Mouse (Mus musculus): ENCODE measurements around the gene Hmg20a. TPM values are rescaled to one million over a fixed set of nuclear protein-coding genes. Genes with fewer than 3 reads are reported as not detected.
"Not testable (repeated sequence)": the region's sequence is repeated elsewhere in the genome, so short reads cannot be mapped to it uniquely, and the experiment has no call there.

Gene Hmg20a
- polyA plus RNA-seq, 1 experiment from 2014 or later: 79.3 TPM

DNA sequence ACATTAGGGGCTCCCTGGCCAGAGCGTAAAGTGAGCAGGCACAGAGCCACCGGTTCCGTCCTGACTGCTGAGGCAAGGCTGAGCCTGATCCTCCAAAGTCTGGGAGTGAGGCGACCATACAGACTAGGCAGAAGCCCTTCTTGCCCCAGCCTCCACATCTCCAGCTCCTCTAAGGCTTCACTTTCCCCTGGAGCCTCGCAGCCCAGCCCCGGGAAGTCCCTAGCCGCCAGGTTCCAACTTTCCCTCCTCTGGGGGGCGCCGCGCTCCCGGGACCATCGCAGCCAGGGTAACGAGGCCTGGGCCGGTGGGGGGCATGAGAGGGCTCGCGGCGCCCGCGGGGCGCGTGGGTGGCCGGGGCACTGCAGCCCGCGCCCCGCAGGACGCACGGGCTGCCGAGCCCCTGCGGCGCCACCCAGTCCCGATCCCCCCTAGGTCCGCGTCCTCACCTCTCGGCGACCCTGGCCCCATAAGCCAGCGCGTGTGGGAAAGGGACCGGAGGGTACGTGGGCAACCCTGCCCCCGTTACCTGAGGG is 928 bp upstream of the Hmg20a start:
- peak overlapping the region; percentile 69 for H3K9ac ChIP-seq
- peak overlapping the region; percentile 71 for H3K4me3 ChIP-seq
- peak; percentile 82 for ATAC-seq (ENCODE audit: low FRiP score, low read depth)
- peaks cover 18% of the 10 kb centered on the region for H3K4me1 ChIP-seq
- H3K4me2 ChIP-seq (replicated peaks): peak overlapping the region; percentile 73
- H3K36me3 ChIP-seq: no peaks in the 10 kb centered on the region
- H3K27ac ChIP-seq: peak overlapping the region; percentile 64
- WGBS: 1% methylated on average over 40 of the region's 40 CpGs
- H3K9me3 ChIP-seq: no peaks in the 10 kb centered on the region
- H3K27me3 ChIP-seq (replicated peaks): no peaks in the 10 kb centered on the region

DNA sequence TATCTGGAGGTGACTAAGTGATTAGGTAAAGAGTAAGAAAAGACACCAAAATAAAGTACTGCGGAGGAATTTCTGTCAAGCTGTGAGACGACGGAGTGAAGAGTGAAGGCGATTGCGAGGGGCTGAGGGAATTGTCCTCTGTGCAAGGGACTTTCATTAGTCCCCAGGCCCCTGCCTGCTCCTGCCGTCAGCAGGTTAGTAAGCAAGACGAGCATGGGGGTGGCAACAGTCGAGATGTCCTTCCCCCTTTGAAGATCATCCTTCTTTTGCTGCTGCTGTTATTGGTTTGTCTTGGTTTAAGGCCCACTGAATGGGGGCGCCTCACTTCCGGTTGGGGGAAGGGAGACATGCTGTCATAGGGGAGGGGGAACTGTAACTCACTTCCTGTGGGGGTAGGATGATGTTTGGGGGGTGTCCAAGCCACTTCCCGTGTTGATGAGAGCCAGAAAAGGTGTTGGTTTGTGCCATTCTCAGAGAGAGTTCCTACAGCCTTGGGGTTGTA is 380 bp downstream of the Hmg20a start:
- peak; percentile 51 for ATAC-seq (ENCODE audit: low FRiP score, low read depth)
- under 1% methylated on average over 11 of the region's 11 CpGs for WGBS
- H3K4me3 ChIP-seq: peak overlapping the region; percentile 71
- H3K27ac ChIP-seq: peak overlapping the region; percentile 90
- no peaks in the 10 kb centered on the region for H3K27me3 ChIP-seq (replicated peaks)
- peak overlapping the region; percentile 73 for H3K4me2 ChIP-seq (replicated peaks)
- no peaks in the 10 kb centered on the region for H3K36me3 ChIP-seq
- H3K9ac ChIP-seq: peak overlapping the region; percentile 70
- peaks cover 18% of the 10 kb centered on the region for H3K4me1 ChIP-seq
- no peaks in the 10 kb centered on the region for H3K9me3 ChIP-seq

DNA sequence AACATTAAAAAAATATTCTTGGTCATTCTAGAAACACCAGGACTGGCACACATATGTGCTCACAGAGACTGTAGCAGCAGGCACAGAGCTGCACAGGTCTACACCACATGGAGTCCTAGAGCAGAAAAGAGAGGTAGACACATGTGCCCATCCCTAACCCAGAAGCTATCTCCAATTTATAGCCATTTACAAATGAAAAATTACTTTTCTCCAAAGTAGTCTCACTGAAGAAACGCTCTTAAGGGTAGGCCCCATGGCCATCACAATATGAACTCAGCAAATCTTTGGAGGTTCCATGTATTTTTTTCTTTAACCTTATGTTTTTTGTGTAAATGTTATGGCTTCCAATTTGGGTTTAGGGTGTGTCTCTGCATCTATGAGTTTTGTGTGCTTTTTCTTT is 1.8 kb downstream of the Hmg20a start:
- Histone ChIP-seq H3K36me3 (no peaks in the 10 kb centered on the region), H3K27me3 (replicated peaks) (no peaks in the 10 kb centered on the region), H3K9me3 (no peaks in the 10 kb centered on the region), H3K27ac (no peak overlapping the region), H3K4me1 (peaks cover 18% of the 10 kb centered on the region), H3K4me2 (replicated peaks) (peak overlapping the region; percentile 17; the same call in 1 of the 2 replicates), H3K9ac (no peak overlapping the region), H3K4me3 (no peak overlapping the region)
- ATAC-seq (ENCODE audit: low FRiP score, low read depth): no peak
- WGBS: 93% methylated on average over 1 of the region's 1 CpGs

DNA sequence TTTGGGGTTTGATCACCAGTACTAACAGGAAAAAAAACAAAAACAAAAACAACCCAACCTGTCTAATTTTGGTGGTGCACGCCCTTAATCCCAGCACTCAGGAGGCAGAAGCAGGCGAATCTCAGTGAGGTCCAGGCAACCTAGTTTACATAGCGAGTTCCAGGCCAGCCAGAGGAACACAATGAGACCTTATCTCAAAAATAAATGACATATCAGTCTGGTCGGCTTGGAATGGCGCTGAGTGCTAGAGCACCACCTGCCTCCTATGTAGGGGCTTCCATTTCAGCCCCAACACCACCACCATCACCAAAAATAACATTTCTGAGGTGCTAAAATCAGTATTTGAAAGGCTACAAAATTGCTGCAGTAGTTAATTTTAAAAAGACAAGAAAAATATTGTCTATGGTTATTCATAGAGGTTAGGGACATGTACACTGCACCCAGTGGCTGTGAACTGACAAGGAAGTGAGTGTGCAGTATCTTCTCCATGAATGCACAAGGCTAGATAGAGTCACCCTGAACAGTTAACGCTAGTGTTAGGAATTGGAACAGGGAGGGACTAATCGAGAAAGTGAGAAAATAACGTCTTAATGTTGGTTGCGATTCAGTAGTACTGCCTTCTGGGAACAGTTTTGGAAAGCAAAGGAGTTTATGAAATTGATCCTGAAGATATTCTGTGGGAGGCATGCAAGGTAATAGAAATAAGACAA is 2.6 kb downstream of the Hmg20a start:
- peaks cover 18% of the 10 kb centered on the region for H3K4me1 ChIP-seq
- no peaks in the 10 kb centered on the region for H3K27me3 ChIP-seq (replicated peaks)
- no peak overlapping the region for H3K27ac ChIP-seq
- H3K4me2 ChIP-seq (replicated peaks): no peak overlapping the region
- no peak for ATAC-seq (ENCODE audit: low FRiP score, low read depth)
- 89% methylated on average over 9 of the region's 9 CpGs for WGBS
- H3K9ac ChIP-seq: no peak overlapping the region
- no peak overlapping the region for H3K4me3 ChIP-seq
- H3K9me3 ChIP-seq: no peaks in the 10 kb centered on the region
- H3K36me3 ChIP-seq: no peaks in the 10 kb centered on the region

DNA sequence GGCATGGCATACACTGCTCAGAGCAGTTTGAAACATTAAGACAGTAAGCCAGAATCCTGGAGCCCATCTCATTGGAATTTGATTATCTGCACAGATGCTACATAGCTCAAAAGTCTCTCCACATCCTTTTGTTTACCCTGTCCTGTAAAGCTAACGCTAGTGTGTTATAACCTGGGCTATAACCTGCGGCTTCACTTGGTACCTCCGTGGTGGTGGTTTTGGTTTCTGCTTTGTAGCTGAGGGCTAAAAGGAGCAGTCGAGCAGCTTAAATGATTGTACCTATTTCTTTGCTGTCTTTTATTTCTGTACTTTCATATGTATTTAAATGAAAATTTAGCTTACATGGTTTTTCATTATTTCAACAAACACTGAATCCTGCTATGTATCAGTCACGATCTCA is 3.6 kb downstream of the Hmg20a start:
- Histone ChIP-seq H3K36me3 (no peaks in the 10 kb centered on the region), H3K4me2 (replicated peaks) (no peak overlapping the region), H3K4me1 (peaks cover 15% of the 10 kb centered on the region), H3K4me3 (no peak overlapping the region), H3K27me3 (replicated peaks) (no peaks in the 10 kb centered on the region), H3K9me3 (no peaks in the 10 kb centered on the region), H3K27ac (no peak overlapping the region), H3K9ac (no peak overlapping the region)
- ATAC-seq (ENCODE audit: low FRiP score, low read depth): no peak
- whole genome bisulfite sequencing: 84% methylated on average over 5 of the region's 5 CpGs

DNA sequence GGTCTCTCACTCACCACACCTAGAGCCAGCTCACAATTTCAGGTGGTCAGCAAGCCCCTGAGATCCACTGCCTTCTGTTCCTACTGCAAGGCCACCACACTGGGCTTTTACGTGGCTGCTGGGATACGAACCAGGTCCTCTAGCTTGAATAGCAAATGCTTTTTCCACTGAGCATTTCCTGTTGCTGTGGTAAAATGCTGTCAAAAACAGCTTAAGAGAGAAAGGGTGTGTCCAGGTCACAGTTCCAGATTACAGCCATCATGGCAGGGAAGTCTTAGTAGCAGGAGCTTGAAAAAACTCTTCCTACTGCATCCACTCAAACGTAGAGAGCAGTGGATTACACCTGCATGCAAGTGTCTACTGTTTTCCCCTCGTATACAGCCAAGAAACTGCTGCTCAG is 6.5 kb downstream of the Hmg20a start:
- WGBS: 89% methylated on average over 4 of the region's 4 CpGs
- H3K9ac ChIP-seq: no peak overlapping the region
- H3K4me1 ChIP-seq: peaks cover 7% of the 10 kb centered on the region; the same call in 1 of the 2 replicates
- no peaks in the 10 kb centered on the region for H3K27me3 ChIP-seq (replicated peaks)
- no peaks in the 10 kb centered on the region for H3K36me3 ChIP-seq
- H3K4me3 ChIP-seq: no peak overlapping the region
- H3K9me3 ChIP-seq: no peaks in the 10 kb centered on the region
- ATAC-seq (ENCODE audit: low FRiP score, low read depth): no peak
- no peak overlapping the region for H3K27ac ChIP-seq
- no peak overlapping the region for H3K4me2 ChIP-seq (replicated peaks)

DNA sequence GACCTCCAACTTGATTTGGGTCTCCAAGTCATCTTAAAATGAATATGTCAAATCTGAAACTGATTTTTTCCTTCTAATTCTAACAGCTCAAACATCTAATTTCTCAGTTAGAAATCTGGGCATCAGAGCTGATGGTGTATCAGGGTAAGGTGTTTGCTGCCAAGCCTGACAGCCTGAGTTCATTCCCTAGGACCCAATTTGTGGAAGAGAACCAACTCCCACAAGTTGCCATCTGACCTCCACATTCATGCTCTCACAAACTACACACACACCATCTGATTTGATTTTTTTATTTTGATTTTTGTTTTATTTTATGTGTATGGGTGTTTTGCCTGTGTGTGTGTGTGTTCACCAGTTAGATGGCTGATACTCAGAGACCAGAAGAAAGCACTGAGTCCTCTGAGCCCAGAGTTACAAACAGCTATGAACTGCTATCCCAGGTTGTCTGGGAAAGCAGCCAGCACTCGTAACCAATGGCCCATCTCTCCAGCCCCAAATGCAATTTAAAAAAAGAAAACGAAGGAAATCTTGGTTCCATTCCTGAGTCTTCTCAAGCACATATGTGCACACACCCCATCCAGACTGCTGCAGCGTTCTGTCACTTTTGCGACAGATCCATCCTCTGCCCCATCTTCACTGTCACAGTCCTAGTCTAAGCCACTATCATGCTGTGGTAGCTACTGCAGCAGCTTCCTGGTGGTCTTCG is 17.6 kb downstream of the Hmg20a start:
- H3K9me3 ChIP-seq: no peaks in the 10 kb centered on the region
- H3K4me3 ChIP-seq: no peak overlapping the region
- H3K4me2 ChIP-seq (replicated peaks): no peak overlapping the region
- H3K27ac ChIP-seq: no peak overlapping the region
- no peaks in the 10 kb centered on the region for H3K4me1 ChIP-seq
- no peaks in the 10 kb centered on the region for H3K36me3 ChIP-seq
- H3K9ac ChIP-seq: no peak overlapping the region
- ATAC-seq (ENCODE audit: low FRiP score, low read depth): no peak
- no peaks in the 10 kb centered on the region for H3K27me3 ChIP-seq (replicated peaks)
- WGBS: 89% methylated on average over 5 of the region's 5 CpGs

DNA sequence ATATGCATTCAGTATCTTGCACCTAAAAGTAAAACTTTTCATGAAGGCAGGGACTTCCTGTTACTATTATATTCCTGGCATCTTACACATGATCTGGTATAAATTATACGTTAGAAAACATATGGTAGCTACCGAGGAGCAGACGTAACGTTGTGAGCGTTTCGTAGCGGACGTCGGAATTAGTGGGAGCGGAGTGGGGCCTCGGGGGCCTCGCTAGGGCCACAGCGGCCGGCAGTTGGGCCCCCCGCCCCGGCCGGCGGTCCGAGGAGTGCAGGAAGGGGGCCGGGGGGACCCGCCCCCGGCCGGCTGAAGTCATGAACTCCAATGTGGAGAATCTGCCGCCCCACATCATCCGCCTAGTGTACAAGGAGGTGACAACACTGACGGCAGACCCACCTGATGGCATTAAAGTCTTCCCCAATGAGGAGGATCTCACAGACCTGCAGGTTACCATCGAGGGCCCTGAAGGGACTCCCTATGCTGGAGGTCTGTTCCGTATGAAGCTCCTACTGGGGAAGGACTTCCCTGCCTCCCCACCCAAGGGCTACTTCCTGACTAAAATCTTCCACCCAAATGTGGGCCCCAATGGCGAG is 19.0 kb downstream of the Hmg20a start:
- not testable (repeated sequence) for ATAC-seq (ENCODE audit: low FRiP score, low read depth); H3K27me3 ChIP-seq (replicated peaks); H3K36me3 ChIP-seq; H3K9ac ChIP-seq; H3K4me3 ChIP-seq; H3K27ac ChIP-seq; H3K9me3 ChIP-seq; H3K4me2 ChIP-seq (replicated peaks); H3K4me1 ChIP-seq
- 89% methylated on average over 23 of the region's 29 CpGs for WGBS

DNA sequence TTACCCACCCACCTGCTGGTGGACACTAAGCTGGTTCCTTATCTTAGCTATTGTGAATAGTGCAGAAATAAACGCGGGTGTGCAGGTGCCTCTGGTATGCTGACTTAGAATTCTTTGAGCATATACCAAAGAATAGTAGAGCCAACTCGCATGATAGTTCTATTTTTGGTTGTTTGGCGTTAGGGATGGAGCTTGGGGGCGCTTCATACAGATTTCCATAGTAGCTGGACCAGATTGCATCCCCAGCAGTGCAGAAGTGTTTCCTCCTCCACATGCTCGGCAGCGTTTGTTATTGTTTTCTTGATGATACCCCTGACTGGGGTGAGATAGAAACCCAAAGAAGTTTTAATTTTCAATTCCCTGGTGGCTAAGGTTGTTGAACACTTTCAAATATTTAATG is 21.3 kb downstream of the Hmg20a start:
- Histone ChIP-seq H3K4me2 (replicated peaks) (no peak overlapping the region), H3K36me3 (no peaks in the 10 kb centered on the region), H3K9ac (no peak overlapping the region), H3K27ac (no peak overlapping the region), H3K9me3 (no peaks in the 10 kb centered on the region), H3K4me1 (no peaks in the 10 kb centered on the region), H3K4me3 (no peak overlapping the region), H3K27me3 (replicated peaks) (no peaks in the 10 kb centered on the region)
- 82% methylated on average over 7 of the region's 7 CpGs for WGBS
- no peak for ATAC-seq (ENCODE audit: low FRiP score, low read depth)

DNA sequence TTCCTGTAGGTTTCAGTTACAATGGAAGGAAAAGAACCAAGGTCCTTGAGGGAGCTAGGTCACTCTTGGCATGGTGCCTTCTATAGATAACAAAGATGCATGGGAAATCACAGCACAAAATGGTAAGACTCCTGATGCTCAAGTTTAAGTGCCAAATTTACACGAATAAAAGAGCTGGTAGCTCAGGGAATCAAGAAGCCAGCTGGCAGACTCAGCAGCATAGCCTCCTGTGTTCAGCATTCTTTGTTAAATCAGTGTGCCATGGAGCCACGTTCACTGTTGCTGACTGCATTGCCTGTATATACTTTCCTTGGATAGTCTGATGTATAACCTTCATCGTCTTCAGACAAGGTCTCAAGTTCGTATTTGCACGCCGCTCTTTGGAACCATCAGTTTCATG is 33.2 kb downstream of the Hmg20a start:
- no peak for ATAC-seq (ENCODE audit: low FRiP score, low read depth)
- Histone ChIP-seq H3K4me1 (no peaks in the 10 kb centered on the region), H3K9ac (no peak overlapping the region), H3K27ac (no peak overlapping the region), H3K27me3 (replicated peaks) (no peaks in the 10 kb centered on the region), H3K4me3 (no peak overlapping the region), H3K9me3 (no peaks in the 10 kb centered on the region), H3K4me2 (replicated peaks) (no peak overlapping the region), H3K36me3 (no peaks in the 10 kb centered on the region; the same call in 1 of the 2 replicates)
- WGBS: 94% methylated on average over 6 of the region's 6 CpGs

DNA sequence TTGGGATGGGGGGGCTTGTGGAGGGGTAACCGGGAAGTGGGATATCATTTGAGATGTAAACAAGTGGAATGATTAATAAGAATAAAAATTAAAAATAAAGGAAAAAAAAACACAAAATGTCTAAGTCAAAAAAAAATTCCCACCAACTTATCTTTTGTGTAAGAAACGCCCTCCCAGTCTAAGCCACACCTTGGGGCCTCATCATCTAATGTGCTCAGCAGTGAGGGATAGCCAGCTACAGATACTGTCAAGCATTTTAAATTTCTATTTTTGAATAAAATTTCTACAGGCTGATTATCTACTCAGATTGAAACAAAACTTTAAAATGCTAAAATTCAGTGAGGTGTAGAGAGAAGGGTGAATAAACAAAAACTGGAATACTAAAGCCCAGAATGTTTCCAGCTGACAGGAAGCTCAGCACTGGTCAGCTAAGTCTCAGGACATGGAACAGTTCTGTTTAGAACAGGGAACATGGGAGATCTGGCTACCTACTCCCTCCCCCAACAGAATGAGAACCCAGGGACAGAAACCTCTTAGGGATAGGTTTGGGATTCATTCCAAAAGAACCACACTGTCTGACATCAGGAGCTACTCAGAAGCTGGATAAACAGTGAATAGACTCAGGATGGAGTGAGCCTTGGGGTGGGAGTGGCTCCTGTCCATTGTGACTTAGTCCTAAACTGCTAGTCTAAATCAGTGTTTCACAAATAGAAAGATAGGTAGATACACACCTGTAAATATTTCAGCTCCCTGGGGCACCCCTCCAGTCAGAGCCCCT is 34.8 kb downstream of the Hmg20a start:
- Histone ChIP-seq H3K9me3 (no peaks in the 10 kb centered on the region), H3K9ac (no peak overlapping the region), H3K27me3 (replicated peaks) (no peaks in the 10 kb centered on the region), H3K4me1 (no peaks in the 10 kb centered on the region), H3K36me3 (no peaks in the 10 kb centered on the region; the same call in 1 of the 2 replicates), H3K4me3 (no peak overlapping the region), H3K4me2 (replicated peaks) (no peak overlapping the region), H3K27ac (no peak overlapping the region)
- no peak for ATAC-seq (ENCODE audit: low FRiP score, low read depth)
- WGBS: 90% methylated on average over 2 of the region's 2 CpGs

DNA sequence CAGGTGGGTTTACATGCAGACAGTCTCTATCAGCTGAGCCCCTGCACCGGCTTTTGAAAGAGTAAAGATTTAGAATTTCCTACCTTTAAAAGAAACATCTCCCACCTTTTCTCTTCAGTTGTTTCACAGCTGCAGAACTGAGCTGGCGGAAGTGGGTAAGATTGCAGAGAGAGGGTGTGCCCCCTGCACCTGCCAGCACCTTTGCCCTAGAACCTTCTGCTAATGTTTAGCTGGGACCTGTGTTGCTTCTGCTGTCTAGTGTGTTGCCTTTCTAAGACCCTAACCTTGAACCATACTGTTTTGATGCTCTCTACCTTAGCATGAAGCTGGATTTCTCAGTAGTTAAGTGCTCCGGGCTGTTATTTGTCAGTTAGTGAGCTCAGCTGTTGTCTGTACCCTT is 38.0 kb downstream of the Hmg20a start:
- Histone ChIP-seq H3K4me2 (replicated peaks) (no peak overlapping the region), H3K36me3 (no peaks in the 10 kb centered on the region; the same call in 1 of the 2 replicates), H3K27ac (no peak overlapping the region), H3K4me1 (no peaks in the 10 kb centered on the region), H3K9me3 (no peaks in the 10 kb centered on the region), H3K9ac (no peak overlapping the region), H3K27me3 (replicated peaks) (no peaks in the 10 kb centered on the region), H3K4me3 (no peak overlapping the region)
- 93% methylated on average over 3 of the region's 3 CpGs for WGBS
- ATAC-seq (ENCODE audit: low FRiP score, low read depth): no peak

Measured in neural tube, embryonic 12.5 days (tissue).